Mouse (Mus musculus): ENCODE results near the gene Sort1.
"Not testable (repeated sequence)": the region's sequence is repeated elsewhere in the genome, so short reads cannot be mapped to it uniquely, and the experiment has no call there.

Gene Sort1

DNA sequence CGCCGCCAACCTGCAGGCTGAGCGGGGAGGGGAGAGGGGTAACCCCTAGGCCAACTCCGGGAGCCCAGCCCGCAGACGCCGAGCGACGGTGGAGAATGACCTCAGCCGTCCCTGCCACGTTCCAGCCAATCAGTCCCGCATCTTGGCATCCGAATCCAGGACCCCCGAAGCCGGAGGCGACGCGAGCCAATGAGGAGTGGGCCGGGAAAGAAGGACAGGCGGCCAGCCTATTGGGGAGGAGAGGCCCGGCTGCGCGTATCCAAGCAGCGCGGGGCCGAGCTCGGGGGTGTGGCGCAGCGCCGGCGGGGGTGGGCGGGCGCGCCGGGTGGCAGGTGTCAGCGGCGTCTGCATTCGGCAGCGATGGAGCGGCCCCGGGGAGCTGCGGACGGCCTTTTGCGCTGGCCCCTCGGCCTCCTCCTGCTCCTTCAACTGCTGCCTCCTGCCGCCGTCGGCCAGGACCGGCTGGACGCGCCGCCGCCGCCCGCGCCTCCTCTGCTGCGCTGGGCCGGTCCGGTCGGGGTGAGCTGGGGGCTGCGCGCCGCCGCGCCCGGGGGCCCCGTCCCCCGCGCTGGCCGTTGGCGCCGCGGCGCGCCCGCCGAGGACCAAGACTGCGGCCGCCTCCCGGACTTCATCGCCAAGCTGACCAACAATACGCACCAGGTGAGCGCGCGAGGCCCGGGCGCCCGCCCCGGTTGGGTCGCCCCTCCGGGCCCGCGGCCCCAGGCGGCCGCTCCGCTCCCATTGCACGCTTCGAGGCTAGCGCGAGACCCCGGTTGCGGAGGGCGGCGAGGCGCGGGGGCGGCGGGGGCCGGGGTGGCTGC is at the start of gene Sort1:
TSS of gene Sort1 (plus strand) at position 302 of the 821 bp plus-strand sequence.
- peak; percentile 88 to 93 for DNase-seq (ENCODE audit: low spot score in 2 of 2)

DNA sequence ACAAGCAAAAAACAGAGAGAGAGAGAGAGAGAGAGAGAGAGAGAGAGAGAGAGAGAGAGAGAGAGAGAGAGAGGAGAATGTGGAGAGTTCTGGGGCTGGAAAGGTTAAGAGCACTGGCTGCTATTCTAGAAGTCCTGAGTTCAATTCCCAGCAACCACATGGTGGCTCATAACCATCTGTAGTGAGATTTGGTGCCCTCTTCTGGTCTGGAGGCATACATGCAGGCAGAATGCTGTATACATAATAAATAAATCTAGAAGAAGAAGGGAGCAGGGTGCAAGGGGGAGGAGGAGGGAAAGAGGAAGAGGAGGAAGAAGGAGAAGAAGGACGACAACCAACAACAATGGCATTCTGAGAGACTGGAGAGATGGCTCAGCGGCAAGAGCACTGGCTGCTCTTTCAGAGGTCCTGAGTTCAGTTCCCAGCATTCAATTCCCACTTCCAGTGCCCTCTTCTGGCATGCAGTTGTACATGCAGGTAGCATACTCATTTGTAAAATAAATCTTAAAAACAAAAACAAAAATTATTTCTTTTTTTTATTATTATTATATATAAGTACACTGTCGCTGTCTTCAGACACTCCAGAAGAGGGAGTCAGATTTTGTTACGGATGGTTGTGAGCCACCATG is 46.3 kb upstream of the Sort1 start:
- DNase-seq (ENCODE audit: low spot score in 2 of 2) = not testable (repeated sequence)

GRCm38 (mm10) chr3:108241243-108241839 is 42.5 kb upstream of the Sort1 start:
- DNase-seq (ENCODE audit: low spot score in 2 of 2) = peak; percentile 27 to 34

DNA sequence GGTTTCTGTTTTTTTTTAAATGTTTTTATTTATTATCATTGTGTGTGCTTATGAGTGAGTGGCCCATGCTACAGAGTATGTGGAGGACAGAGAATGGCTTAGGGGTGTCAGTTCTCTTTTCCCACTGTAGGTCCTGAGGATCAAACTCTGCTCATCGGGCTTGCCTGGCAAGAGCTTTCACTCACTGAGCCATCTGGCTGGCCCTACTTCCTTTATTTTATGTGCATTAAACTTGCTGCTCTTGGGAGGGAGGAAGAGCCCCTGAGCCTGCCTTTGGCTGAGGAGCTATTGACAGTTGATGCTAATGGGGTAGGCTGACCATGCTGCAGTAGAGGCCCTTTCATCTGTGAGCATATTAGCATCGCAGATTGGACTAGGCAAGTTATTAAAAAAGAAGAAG is 37.0 kb upstream of the Sort1 start:
- DNase-seq (ENCODE audit: low spot score in 2 of 2) = no peak

GRCm38 (mm10) chr3:108256719-108257637 is 26.9 kb upstream of the Sort1 start, which contains the start of gene Psma5:
Gene Psma5 (plus strand): TSS chr3:108256926.
- peak; percentile 93 to 96 for DNase-seq (ENCODE audit: low spot score in 2 of 2)

DNA sequence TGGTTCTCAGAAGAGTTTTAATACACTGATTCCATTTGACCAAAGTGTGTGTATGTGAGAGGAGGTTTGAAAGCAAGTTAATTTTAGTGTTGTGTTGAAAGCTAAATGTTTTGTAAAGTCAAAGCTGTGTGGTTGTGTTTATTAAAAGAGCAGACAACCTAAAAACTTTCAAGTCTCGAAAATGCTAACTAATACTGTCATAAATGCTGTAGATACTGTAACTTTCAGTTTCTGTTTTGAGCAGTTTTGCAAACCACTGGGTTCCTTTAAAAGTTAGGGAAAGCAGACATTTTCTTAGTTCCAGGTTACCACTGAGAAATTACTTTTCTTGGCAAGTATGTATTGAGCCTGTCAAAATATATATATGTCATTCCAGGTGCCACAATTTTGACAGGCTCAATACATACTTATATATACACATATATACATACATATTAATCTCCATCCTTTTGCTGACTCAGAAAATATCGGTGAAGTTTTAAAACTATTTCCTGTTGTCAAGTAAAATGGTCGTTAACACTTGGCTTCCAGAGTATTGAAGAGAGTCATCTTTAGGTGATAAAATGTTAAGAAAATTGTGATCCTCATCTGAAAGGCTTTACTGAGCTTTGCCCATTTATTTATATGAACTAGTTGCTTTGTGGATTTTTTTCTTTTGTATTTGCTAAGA is 25.9 kb upstream of the Sort1 start:
- no peak for DNase-seq (ENCODE audit: low spot score in 2 of 2)

- no peak for DNase-seq (ENCODE audit: low spot score in 2 of 2)
Measured at GRCm38 (mm10) chr3:108259319-108259718, 24.6 kb upstream of the Sort1 start.

- not testable (repeated sequence) for DNase-seq (ENCODE audit: low spot score in 2 of 2)
Measured at GRCm38 (mm10) chr3:108279495-108279894, 4.4 kb upstream of the Sort1 start.

DNA sequence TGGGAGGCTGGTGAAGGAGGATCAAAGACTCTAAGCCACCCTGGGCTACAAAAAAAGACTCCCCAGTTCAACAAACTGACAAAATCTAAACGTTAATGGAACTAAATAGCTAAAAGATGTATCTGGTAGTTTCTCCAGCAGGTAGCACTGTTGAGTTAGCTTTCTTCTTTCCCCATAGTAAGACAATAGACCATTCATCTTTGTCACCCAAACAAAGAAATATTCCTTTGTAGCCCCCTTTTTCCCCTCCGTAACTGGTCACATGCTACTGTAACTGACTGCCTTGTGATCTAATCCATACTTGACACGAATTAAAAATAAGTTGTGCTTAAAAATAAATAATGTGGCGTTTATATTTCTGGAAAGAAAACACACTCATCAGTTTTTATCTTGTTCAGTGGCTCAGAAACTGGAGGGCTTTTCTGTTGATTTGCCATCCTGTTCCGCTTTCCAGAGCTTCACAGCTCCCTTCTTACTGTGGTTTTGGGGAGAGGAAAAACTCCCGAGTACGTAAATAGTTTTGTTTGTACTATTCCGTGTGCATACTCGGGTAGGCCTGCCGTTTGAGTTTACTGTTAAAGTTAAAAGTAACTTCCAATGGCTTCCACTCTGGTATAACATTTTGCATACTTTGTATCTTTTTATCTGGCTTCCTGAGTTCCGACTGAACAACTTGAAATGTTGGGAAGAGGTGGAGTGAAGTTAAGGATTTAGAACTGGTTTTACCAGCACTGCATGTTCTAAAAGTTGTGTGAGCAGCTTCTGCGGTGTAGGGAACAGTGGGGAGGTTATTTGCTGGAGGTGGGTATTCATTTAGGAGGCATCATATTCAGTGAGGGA is 1.3 kb upstream of the Sort1 start:
- DNase-seq (ENCODE audit: low spot score in 2 of 2) = peak in 1 of 2 experiments; percentile 42

- no peak for DNase-seq (ENCODE audit: low spot score in 2 of 2)
Measured at GRCm38 (mm10) chr3:108283241-108283561, 681 bp upstream of the Sort1 start.

DNA sequence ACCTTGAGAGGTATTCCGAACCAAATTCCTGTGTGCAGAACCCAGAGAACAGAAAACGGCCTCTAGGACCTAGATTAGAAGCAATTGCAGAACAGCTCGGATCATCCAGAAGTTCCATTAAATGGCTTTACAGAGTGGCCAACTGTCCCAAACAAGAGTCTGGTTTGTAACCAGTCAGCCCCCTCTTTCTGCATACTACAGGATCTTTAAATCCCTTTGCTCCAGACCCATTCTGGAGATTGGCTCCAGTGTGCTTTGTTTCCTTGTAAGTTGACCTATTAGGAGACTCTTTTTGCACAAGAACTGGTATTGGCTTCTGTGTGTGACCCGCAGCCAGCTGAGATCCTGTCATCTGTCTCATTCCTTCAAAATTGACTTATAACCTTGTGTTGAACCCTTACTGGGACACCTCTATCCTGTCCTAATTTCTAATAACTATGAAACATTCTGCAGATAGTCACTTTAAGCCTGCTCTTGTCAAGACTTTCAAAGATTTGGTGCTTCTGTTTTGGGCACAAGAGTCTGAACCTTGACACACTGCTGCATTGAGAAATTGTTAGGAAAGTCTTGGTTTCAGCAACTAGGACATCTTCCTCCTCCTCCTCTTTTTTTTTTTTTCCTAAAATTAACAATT is 1.3 kb downstream of the Sort1 start:
- no peak for DNase-seq (ENCODE audit: low spot score in 2 of 2)

GRCm38 (mm10) chr3:108286671-108287439 is 3.0 kb downstream of the Sort1 start:
- DNase-seq (ENCODE audit: low spot score in 2 of 2) = no peak

DNA sequence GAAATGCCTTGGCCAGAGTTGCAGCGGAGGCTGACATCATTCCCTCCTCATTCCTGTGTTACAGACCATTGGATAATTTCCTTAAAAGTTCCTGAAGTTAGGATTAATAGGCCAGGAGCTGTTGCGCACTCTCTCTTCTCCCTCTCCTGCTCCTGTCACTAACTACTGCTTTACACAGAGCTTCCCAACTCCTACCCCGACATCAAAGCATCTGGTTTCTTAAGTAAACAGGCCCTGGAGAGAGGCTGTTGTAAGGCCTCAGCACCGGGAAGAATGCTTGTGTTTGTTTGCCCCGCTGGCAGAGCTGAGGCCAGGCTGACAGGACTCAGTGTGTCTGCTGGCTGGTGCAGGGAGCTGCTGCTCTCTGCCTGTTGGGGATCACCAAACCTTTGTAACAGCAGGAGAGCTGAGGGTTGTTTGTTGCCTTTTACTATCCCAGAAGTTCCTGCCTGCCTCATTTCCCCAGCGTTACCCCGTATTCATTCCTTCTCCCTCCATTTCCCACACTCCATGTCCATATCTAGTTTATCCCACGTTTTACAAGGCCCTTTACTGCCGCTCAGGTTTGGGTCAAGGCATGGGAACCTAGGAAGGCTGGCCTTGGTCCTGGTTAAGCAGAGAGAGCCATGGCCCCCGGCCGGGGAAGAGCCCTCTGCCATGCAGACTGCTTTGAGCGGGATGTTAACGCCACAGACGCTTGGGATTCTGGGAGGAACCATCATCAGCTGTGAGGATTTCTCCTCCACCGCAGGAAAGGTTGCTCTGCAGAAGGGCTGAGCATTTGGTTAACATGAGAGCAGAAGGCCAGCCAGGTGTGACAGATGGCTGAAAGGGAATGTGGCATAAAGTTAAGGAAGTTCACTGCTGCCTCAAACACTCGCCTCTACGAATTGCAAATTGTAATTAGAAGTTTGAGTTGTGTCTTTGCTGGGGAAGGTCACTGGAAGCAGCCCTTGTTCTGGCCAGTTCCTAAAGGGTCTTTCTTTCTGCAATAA is 4.2 kb downstream of the Sort1 start:
- DNase-seq (ENCODE audit: low spot score in 2 of 2) = peak in 1 of 2 experiments; percentile 46

- DNase-seq (ENCODE audit: low spot score in 2 of 2) = no peak
Measured at GRCm38 (mm10) chr3:108289311-108290130, 5.6 kb downstream of the Sort1 start.

- DNase-seq (ENCODE audit: low spot score in 2 of 2) = peak in 1 of 2 experiments; percentile 17
Measured at GRCm38 (mm10) chr3:108291036-108291799, 7.3 kb downstream of the Sort1 start.

- peak in 1 of 2 experiments; percentile 18 for DNase-seq (ENCODE audit: low spot score in 2 of 2)
Measured at GRCm38 (mm10) chr3:108294398-108294797, 10.5 kb downstream of the Sort1 start.
